Mouse (Mus musculus) limb, embryonic 10.5 days (tissue): ENCODE measurements at regions not wholly inside any gene's neighbourhood (a gene's known extent, or its start where the extent isn't known, plus 50 kb on each side); places are given as distances from the start of the nearest gene placed in this dataset.

Experiments used
- DNase-seq: peaks from one replicate; pipeline ENCODE4 v3.0.0-alpha.2; 2017; ENCODE audit warnings: low spot score
- H3K27ac ChIP-seq: fragments of 300-500 bp; sonication (generic); 2 replicates; pipeline ENCODE4 v1.5.1; 2016; ENCODE audit warnings: mild to moderate bottlenecking
- H3K27me3 ChIP-seq: fragments of 300-500 bp; sonication (generic); 2 replicates; pipeline ENCODE4 v1.6.1; 2016; ENCODE audit warnings: low read depth, mild to moderate bottlenecking; ENCODE audit not compliant: poor library complexity, severe bottlenecking
- H3K36me3 ChIP-seq: fragments of 300-500 bp; sonication (generic); 2 replicates; pipeline ENCODE4 v1.6.1; 2016; ENCODE audit warnings: mild to moderate bottlenecking, moderate library complexity
- H3K4me1 ChIP-seq: fragments of 300-500 bp; sonication (generic); 2 replicates; pipeline ENCODE4 v1.6.1; 2016
- H3K4me3 ChIP-seq: fragments of 300-500 bp; sonication (generic); 2 replicates; pipeline ENCODE4 v1.5.1; 2016; ENCODE audit warnings: mild to moderate bottlenecking, moderate library complexity
- H3K9me3 ChIP-seq: fragments of 300-500 bp; sonication (generic); replicated peaks from 2 replicates; pipeline ENCODE4 v1.6.1; 2016; ENCODE audit warnings: mild to moderate bottlenecking
- WGBS: fragments of 180-500 bp; shearing (Covaris S2); methylation state at CpG from one replicate; pipeline ENCODE4 v1.1.7; 2016; 5-methylcytosine and 5-hydroxymethylcytosine counted together

DNA sequence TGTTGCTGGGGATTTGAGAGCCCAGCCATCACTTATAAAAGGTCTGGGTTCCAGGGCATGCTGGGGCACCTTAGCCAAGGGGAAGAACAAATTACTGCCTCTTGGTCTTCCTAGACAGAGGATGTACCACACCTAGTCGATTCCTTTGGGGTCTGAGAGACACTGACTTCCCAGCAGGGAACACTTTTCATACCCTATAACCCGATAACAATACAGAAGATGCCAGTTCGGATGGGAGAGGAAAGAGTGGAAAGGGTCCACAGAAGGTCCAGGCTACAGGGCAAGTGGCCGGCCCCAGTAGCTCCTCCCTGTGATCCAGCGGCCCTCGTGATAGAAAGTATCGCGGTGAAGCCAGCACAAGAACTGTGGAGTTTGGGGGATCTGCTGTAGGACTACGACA lies 150.8 kb downstream of the Setd4 start:
- Histone ChIP-seq H3K4me1 (peaks cover 29% of the 10 kb centered on the region), H3K9me3 (no peaks in the 10 kb centered on the region), H3K27ac (no peak overlapping the region), H3K4me3 (no peak overlapping the region), H3K27me3 (peaks cover 48% of the 10 kb centered on the region), H3K36me3 (no peaks in the 10 kb centered on the region)
- no peak for DNase-seq
- 88% methylated on average over 9 of the region's 9 CpGs for WGBS

DNA sequence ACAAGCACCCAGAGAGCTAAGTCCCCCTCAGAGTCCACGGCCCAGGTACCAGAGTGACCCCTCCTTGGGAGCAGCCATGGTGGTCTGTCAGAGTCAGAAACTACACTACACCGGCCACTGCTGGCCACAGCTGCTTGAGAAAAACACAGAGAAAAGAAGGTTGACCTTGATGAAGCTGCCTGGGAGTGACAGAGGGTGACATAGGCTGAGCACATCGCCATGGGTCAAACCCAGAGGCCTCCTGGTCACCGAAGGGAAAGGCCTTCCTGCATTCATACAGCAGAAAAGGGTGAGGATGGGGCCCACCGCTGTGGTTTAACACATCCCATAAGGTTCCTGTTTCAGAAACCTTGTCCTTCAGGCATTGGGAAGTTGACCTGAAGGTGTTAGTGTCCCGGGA lies 153.0 kb downstream of the Setd4 start:
- H3K4me1 ChIP-seq = peaks cover 39% of the 10 kb centered on the region

DNA sequence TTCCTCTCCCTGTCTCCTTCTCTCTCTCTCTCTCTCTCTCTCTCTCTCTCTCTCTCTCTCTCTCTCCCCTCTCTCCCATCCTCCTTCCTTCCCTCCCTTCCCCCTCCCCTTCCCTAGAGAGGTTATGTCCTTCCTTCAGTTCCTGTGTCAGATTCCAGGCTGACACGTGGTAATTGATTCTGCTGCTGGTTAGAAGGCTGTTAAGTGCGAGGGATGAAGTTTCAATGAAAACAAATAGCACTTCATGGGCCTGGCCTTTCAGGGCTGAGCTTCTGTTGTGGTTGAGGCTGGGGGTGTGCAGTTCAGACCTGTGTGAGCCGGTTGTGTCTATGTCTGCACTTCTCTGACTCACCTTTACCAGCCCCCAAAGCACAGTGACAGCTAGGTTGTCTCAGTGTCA lies 153.9 kb downstream of the Setd4 start:
- H3K4me1 ChIP-seq = peaks cover 41% of the 10 kb centered on the region

More for the DNA sequence above, 153.0 kb downstream of the Setd4 start:
- no peak overlapping the region for H3K4me3 ChIP-seq
- no peaks in the 10 kb centered on the region for H3K36me3 ChIP-seq
- H3K27me3 ChIP-seq = peaks cover 48% of the 10 kb centered on the region
- DNase-seq = no peak
- WGBS = 80% methylated on average over 6 of the region's 6 CpGs
- H3K9me3 ChIP-seq = no peaks in the 10 kb centered on the region
- no peak overlapping the region for H3K27ac ChIP-seq

DNA sequence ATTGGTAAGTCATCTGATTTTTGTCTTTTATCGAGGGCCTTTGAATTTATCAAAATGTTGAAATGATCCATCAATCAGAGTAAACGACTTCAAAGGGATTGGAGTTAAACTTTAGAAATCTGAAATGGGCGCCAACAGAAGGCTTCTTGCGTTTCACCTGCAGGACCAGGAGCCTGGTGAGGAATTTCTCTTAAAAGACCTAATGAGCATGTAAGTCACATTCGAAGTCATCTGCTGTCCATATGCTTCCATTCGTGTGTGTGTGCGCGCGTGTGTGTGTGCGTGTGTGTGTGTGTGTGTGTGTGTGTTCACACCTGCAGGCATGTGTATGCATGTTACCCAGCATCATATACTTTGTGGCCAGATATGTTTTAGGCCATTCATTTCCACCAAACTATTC lies 155.7 kb downstream of the Setd4 start:
- WGBS = 80% methylated on average over 10 of the region's 10 CpGs
- no peaks in the 10 kb centered on the region for H3K9me3 ChIP-seq
- H3K27ac ChIP-seq = no peak overlapping the region
- H3K4me1 ChIP-seq = peaks cover 41% of the 10 kb centered on the region
- H3K4me3 ChIP-seq = no peak overlapping the region
- no peaks in the 10 kb centered on the region for H3K36me3 ChIP-seq
- DNase-seq = no peak
- peaks cover 44% of the 10 kb centered on the region for H3K27me3 ChIP-seq

More for the DNA sequence above, 153.9 kb downstream of the Setd4 start:
- no peaks in the 10 kb centered on the region for H3K36me3 ChIP-seq
- no peak overlapping the region for H3K4me3 ChIP-seq
- H3K9me3 ChIP-seq = no peaks in the 10 kb centered on the region
- 0 out of 2 replicates have a peak overlapping the region, but pooled peaks have one; percentile 15 for H3K27ac ChIP-seq
- no peak for DNase-seq
- peaks cover 51% of the 10 kb centered on the region for H3K27me3 ChIP-seq
- WGBS = 2% methylated on average over 3 of the region's 3 CpGs

DNA sequence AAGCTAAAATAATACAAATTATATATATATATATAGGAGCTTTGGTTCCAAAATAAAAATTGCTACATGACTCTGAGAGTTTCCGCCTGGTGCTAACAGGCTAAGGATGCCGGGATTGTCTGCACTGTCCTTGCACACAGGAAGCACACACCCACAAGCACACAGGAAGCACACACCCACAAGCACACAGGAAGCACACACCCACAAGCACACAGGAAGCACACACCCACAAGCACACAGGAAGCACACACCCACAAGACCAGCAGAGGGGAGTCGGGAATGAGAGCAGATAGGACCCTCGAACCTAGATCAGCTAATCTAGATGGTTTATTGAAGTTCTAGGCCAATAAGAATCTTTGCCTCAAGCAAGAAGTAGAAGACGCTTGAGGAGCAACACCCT lies 156.9 kb downstream of the Setd4 start:
- DNase-seq = no peak
- H3K27me3 ChIP-seq = peaks cover 33% of the 10 kb centered on the region
- WGBS = 94% methylated on average over 5 of the region's 5 CpGs
- H3K4me3 ChIP-seq = no peak overlapping the region
- peaks cover 37% of the 10 kb centered on the region for H3K4me1 ChIP-seq
- no peaks in the 10 kb centered on the region for H3K9me3 ChIP-seq
- no peaks in the 10 kb centered on the region for H3K36me3 ChIP-seq
- H3K27ac ChIP-seq = no peak overlapping the region

DNA sequence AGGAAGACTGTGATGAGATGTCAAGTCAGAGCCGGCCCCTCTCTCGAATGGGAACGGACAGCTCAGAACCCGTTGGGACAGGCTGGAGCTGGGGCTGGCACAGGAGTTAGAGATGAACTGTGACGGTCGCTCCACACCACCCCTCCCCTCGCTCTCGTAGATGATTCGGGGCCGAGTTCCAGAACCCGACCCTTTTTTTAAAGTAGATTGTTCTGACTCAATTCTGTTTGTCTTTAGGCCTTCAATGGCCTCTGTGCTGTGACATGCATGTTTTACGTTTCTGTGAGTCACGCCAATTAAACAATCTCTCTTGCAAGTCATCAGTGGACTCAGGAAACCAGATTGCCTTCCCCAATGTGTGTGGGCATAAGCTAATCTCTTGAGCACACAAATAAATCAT lies 157.7 kb downstream of the Setd4 start:
- no peak for DNase-seq
- Histone ChIP-seq H3K36me3 (no peaks in the 10 kb centered on the region), H3K27me3 (peaks cover 25% of the 10 kb centered on the region), H3K27ac (no peak overlapping the region), H3K4me1 (peaks cover 37% of the 10 kb centered on the region), H3K4me3 (no peak overlapping the region), H3K9me3 (no peaks in the 10 kb centered on the region)
- 76% methylated on average over 13 of the region's 13 CpGs for WGBS

DNA sequence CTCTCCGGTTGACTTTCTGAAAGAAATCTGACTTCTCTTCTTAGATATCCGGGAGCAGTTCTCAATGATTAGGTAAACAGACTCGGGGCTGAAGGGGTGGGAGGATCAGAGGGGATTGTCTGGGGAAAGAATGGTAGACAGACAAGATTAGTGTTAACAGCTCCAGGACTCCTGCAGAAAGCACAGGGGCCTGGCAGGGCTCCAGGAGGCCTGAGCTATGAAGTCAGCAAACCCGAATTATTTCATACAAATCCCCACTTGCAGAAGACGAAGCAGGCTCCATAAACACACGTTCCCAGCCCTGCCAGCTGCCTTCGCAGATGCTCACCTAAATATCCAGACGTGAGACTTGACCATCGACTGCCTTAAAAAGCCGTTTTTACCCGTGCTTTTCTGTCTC lies 161.0 kb downstream of the Setd4 start:
- no peaks in the 10 kb centered on the region for H3K36me3 ChIP-seq
- H3K4me3 ChIP-seq = no peak overlapping the region
- WGBS = 53% methylated on average over 11 of the region's 11 CpGs
- no peaks in the 10 kb centered on the region for H3K9me3 ChIP-seq
- no peak overlapping the region for H3K27ac ChIP-seq
- DNase-seq = no peak
- H3K4me1 ChIP-seq = peaks cover 22% of the 10 kb centered on the region
- peaks cover 14% of the 10 kb centered on the region; the same call in 1 of the 2 replicates for H3K27me3 ChIP-seq

DNA sequence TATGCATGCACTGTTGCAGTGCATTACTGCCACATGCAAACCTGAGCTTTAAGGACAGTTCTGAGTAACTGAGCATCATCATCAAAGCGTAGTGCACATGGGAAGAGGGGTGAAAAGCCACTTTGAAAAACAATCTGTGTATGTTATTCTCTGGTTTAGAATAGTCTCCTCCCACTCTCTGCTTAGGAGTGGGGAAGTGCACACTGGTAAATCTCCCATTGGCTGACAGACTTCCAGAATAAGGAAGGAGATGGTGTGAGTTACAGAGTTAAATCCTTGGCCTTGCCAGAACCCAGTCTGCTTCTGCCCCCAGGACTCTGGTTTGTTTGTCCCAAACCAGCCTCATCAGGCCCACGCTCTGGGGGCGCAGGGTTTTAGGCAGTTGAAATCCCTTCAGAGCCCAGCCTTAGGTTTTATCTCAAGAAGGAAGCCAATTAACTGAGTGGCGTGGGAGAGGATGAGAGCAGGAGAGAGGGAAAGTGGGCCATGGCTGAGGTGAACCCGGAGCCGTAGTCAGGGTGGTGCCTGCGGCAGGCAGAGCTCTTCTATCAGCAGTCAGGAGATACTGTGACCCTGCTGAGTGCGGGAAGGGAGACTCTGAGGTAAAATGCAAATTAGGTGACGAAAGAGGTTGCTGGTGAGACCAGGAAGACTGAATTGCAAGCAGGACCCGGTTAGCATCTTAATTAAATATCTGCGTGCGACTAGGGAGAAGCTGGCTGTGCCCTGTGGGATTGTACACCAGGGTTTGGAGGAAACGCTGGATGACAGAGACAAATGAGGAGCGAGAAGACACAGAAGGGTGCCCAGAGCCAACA lies 166.0 kb downstream of the Setd4 start:
- no peak for DNase-seq
- Histone ChIP-seq H3K9me3 (no peaks in the 10 kb centered on the region), H3K27ac (no peak overlapping the region), H3K27me3 (peaks cover 27% of the 10 kb centered on the region), H3K4me1 (peaks cover 9% of the 10 kb centered on the region), H3K36me3 (no peaks in the 10 kb centered on the region), H3K4me3 (peak overlapping the region; percentile 15; the same call in 1 of the 2 replicates)
- 16% methylated on average over 14 of the region's 14 CpGs for WGBS

DNA sequence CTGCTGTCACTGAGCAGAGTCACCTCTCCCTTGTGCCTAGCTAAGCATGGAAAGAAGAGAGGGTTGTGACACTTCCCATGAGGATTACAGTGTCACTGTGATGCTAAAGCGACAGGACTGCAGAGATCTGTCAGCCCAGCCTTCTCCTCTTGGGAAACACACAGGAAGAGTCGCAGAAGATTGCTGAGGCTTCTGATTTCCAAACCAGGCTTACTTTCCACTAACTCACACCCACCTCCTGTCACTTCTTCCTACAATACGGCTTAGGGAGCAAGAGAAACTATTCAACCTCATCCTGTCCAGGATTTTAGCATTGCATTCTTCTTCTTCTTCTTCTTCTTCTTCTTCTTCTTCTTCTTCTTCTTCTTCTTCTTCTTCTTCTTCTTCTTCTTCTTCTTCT lies 167.1 kb downstream of the Setd4 start:
- peaks cover 9% of the 10 kb centered on the region for H3K4me1 ChIP-seq
- DNase-seq = no peak
- peaks cover 27% of the 10 kb centered on the region for H3K27me3 ChIP-seq
- 52% methylated on average over 3 of the region's 3 CpGs for WGBS
- no peaks in the 10 kb centered on the region for H3K36me3 ChIP-seq
- H3K27ac ChIP-seq = no peak overlapping the region
- H3K4me3 ChIP-seq = no peak overlapping the region
- no peaks in the 10 kb centered on the region for H3K9me3 ChIP-seq

DNA sequence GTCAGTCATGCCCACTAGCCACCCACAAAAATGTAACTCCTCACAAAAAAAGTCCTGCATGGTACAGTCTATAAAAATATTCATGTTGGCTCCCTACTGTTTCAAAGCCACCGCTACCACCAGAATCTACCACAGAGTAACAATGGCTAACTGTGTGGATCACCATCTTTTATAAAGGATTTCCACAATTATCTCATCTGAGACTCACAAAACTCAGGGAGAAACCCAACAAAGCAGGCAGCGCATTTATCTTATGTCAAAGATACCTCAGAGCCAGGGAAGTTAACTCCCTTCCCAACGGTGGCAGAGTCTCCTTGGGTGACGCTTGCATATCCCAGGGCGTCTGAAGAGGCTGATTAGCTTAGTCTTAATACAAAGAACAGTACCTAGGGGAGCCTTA lies 172.5 kb downstream of the Setd4 start:
- DNase-seq = no peak
- WGBS = 86% methylated on average over 5 of the region's 5 CpGs
- Histone ChIP-seq H3K36me3 (no peaks in the 10 kb centered on the region), H3K4me3 (no peak overlapping the region), H3K27ac (no peak overlapping the region), H3K4me1 (no peaks in the 10 kb centered on the region), H3K27me3 (peaks cover 21% of the 10 kb centered on the region; the same call in 1 of the 2 replicates), H3K9me3 (no peaks in the 10 kb centered on the region)

DNA sequence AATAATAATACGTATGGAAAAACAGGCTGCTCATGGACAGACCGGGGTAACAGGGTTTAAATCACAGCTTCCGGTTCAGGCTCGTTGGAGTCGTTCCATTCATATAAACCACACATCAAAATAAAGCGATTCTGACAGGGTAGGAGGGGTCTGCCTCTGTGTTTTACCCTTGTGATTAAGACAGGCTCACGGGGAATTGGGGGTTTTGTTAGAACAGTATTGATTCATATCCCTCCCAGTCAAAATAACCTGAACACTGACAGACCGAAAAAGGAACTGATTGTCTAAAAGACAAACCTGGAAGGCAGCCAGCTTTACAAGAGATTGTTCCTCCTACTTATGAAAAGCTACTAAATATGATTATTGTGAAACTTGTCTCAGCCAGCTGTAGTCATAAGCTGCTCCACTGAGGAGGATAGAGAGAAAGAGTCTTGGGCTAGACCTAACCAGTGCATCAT lies 174.5 kb downstream of the Setd4 start:
- DNase-seq = no peak
- no peak overlapping the region for H3K27ac ChIP-seq
- peaks cover 23% of the 10 kb centered on the region; the same call in 1 of the 2 replicates for H3K27me3 ChIP-seq
- H3K9me3 ChIP-seq = no peaks in the 10 kb centered on the region
- 89% methylated on average over 8 of the region's 8 CpGs for WGBS
- no peaks in the 10 kb centered on the region for H3K4me1 ChIP-seq
- H3K36me3 ChIP-seq = no peaks in the 10 kb centered on the region
- no peak overlapping the region for H3K4me3 ChIP-seq

DNA sequence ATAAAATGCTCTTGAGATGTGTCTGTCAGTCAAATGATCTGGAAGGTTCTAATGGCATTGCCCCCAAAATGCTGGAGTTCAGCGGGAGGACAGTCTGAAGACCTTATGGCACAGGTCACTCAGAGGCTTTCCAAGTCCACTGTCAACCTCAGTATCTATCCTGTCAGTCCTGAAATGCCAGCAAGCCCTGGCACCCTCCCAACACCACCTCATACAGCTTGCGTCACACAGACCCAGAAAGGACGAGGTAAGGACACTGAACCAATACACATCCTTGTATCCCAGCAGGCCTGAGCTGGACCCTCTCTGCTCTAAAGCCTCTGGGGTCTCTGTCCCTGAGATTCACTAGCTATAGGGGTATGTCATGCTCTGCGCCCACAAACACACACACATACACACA lies 176.6 kb downstream of the Setd4 start:
- H3K27ac ChIP-seq = no peak overlapping the region
- 89% methylated on average over 4 of the region's 4 CpGs for WGBS
- no peak for DNase-seq
- H3K4me1 ChIP-seq = peaks cover 10% of the 10 kb centered on the region
- no peaks in the 10 kb centered on the region for H3K36me3 ChIP-seq
- peaks cover 30% of the 10 kb centered on the region for H3K27me3 ChIP-seq
- no peak overlapping the region for H3K4me3 ChIP-seq
- no peaks in the 10 kb centered on the region for H3K9me3 ChIP-seq

DNA sequence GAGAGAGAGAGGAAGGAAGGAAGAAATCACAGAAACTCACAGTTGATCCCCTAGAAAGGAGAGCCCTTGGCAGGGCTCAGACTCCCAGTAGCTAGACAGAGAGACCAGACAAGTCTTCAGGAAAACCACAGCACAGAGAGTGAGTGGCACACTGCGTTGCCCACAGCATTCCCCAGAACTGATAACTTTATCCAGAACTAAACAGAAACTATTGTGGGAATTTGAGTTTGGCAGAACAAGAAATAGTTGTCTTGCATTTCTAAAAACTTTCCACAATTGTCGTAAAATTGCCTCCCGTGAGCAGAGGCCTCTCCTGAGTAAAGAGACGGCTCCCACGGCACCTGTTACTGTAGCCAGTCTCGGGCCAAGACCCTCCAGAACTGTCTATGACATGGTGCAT lies 178.1 kb downstream of the Setd4 start:
- Histone ChIP-seq H3K4me1 (peaks cover 10% of the 10 kb centered on the region), H3K9me3 (no peaks in the 10 kb centered on the region)
- DNase-seq = no peak

More for the DNA sequence above, 178.1 kb downstream of the Setd4 start:
- Histone ChIP-seq H3K36me3 (no peaks in the 10 kb centered on the region), H3K27ac (no peak overlapping the region), H3K4me3 (no peak overlapping the region), H3K27me3 (peaks cover 34% of the 10 kb centered on the region)
- 82% methylated on average over 6 of the region's 6 CpGs for WGBS
